In genomic region chr17:56200586-56200985, GRCm38 (mm10) we compare ENCODE assay signal across 18 mouse cellular contexts. TPM values are rescaled to one million over a fixed set of nuclear protein-coding genes. Genes with fewer than 3 reads are reported as not detected.
DNase-seq lines count a peak whose midpoint lies in the region; ATAC-seq and TF ChIP-seq lines count a peak whose summit lies in the region.
"Had no signal": no experiment of that assay in that cellular context is flagged by ENCODE, and none has a peak within 500 bp of the region (broad histone marks: within the 10 kb centered on the region; RNA-seq: fewer than 3 reads in every experiment).

No protein-coding gene starts in this region.

- no peak overlapping the region for H3K4me3 ChIP-seq in intestine, postnatal 0 days (ENCODE audit: low read depth, low read length)
- H3K4me3 ChIP-seq in intestine, embryonic 15.5 days (replicated peaks): no peak overlapping the region
- no peak overlapping the region for H3K4me3 ChIP-seq in midbrain, postnatal 0 days (ENCODE audit: low read depth, low read length)
- H3K4me3 ChIP-seq in midbrain, embryonic 16.5 days (ENCODE audit: low read depth, low read length): no peak overlapping the region
- H3K4me3 ChIP-seq: embryonic facial prominence, embryonic 12.5 days; forebrain, embryonic 13.5 days; liver, embryonic 13.5 days; midbrain, embryonic 13.5 days had no signal

- no peak for DNase-seq in midbrain, postnatal 0 days (ENCODE audit: low spot score)
- DNase-seq in ZHBTc4 (ENCODE audit: low read depth, low spot score) (peak; percentile 69), adipocyte (ENCODE audit: low spot score) (no peak)
- peak; percentile 45 for DNase-seq in splenic B cell, adult 2 months (ENCODE audit: low read depth, low spot score)
- DNase-seq in urinary bladder, postnatal 25 days (ENCODE audit: low spot score): no peak
- DNase-seq: adrenal gland, postnatal 36 days; cerebellum, adult 9-10 months; gastrocnemius, postnatal 36 days; heart, postnatal 14 days; liver, embryonic 13.5 days; spleen, adult 18-20 months; thymus, postnatal 25 days had no signal

- H3K9ac ChIP-seq in intestine, postnatal 0 days (ENCODE audit: low read depth, low read length): no peak overlapping the region
- no peak overlapping the region for H3K9ac ChIP-seq in intestine, embryonic 15.5 days
- H3K9ac ChIP-seq in midbrain, postnatal 0 days (replicated peaks; ENCODE audit: low read length, poor library complexity, severe bottlenecking): no peak overlapping the region
- H3K9ac ChIP-seq in midbrain, embryonic 16.5 days (ENCODE audit: low read depth, low read length): no peak overlapping the region
- H3K9ac ChIP-seq: embryonic facial prominence, embryonic 12.5 days; forebrain, embryonic 13.5 days; liver, embryonic 13.5 days; midbrain, embryonic 13.5 days had no signal

- no peaks in the 10 kb centered on the region for H3K27me3 ChIP-seq in intestine, postnatal 0 days (replicated peaks; ENCODE audit: control insufficient read depth, insufficient read depth, low read length)
- no peaks in the 10 kb centered on the region for H3K27me3 ChIP-seq in intestine, embryonic 15.5 days (replicated peaks)
- H3K27me3 ChIP-seq in midbrain, postnatal 0 days (ENCODE audit: insufficient read depth, low read length): no peaks in the 10 kb centered on the region
- H3K27me3 ChIP-seq in midbrain, embryonic 16.5 days (ENCODE audit: control insufficient read depth, insufficient read depth, low read depth, low read length): no peaks in the 10 kb centered on the region
- H3K27me3 ChIP-seq in splenic B cell, adult 2 months (ENCODE audit: control insufficient read depth, insufficient read depth, low read length, poor library complexity, severe bottlenecking): no peaks in the 10 kb centered on the region
- H3K27me3 ChIP-seq: embryonic facial prominence, embryonic 12.5 days; forebrain, embryonic 13.5 days; liver, embryonic 13.5 days; midbrain, embryonic 13.5 days had no signal

- peak; percentile 59 for TF ChIP-seq CTCF in intestine, postnatal 0 days (IDR thresholded peaks at IDR 0.05; ENCODE audit: low read depth)
- TF ChIP-seq CTCF in midbrain, postnatal 0 days (IDR thresholded peaks at IDR 0.05): peak; percentile 59

- H3K9me3 ChIP-seq in intestine, postnatal 0 days (ENCODE audit: control insufficient read depth): no peaks in the 10 kb centered on the region
- H3K9me3 ChIP-seq in intestine, embryonic 15.5 days: no peaks in the 10 kb centered on the region
- no peaks in the 10 kb centered on the region for H3K9me3 ChIP-seq in midbrain, postnatal 0 days (ENCODE audit: low read length)
- H3K9me3 ChIP-seq in midbrain, embryonic 16.5 days (replicated peaks; ENCODE audit: control insufficient read depth, low read length, poor library complexity, severe bottlenecking): no peaks in the 10 kb centered on the region
- H3K9me3 ChIP-seq: embryonic facial prominence, embryonic 12.5 days; forebrain, embryonic 13.5 days; liver, embryonic 13.5 days had no signal

- H3K27ac ChIP-seq in intestine, postnatal 0 days (ENCODE audit: low read depth, low read length): no peak overlapping the region
- no peak overlapping the region for H3K27ac ChIP-seq in intestine, embryonic 15.5 days
- no peak overlapping the region for H3K27ac ChIP-seq in midbrain, postnatal 0 days (ENCODE audit: low read depth, low read length)
- H3K27ac ChIP-seq in midbrain, embryonic 16.5 days (ENCODE audit: low read length): no peak overlapping the region
- H3K27ac ChIP-seq: embryonic facial prominence, embryonic 12.5 days; forebrain, embryonic 13.5 days; liver, embryonic 13.5 days; midbrain, embryonic 13.5 days had no signal

- no peak for ATAC-seq in intestine, postnatal 0 days
- ATAC-seq in intestine, embryonic 15.5 days: no peak
- ATAC-seq in midbrain, postnatal 0 days (ENCODE audit: low FRiP score): no peak
- no peak for ATAC-seq in midbrain, embryonic 16.5 days
- ATAC-seq: forebrain, embryonic 13.5 days; midbrain, embryonic 13.5 days had no signal

- 86% methylated on average over 9 of the region's 9 CpGs for WGBS in intestine, postnatal 0 days
- WGBS in intestine, embryonic 15.5 days: 80% methylated on average over 9 of the region's 9 CpGs
- WGBS in midbrain, postnatal 0 days: 81% methylated on average over 9 of the region's 9 CpGs
- 84% methylated on average over 9 of the region's 9 CpGs for WGBS in midbrain, embryonic 16.5 days

- no peak overlapping the region for H3K4me2 ChIP-seq in intestine, postnatal 0 days (replicated peaks; ENCODE audit: low read depth)
- no peak overlapping the region for H3K4me2 ChIP-seq in intestine, embryonic 15.5 days (replicated peaks)
- H3K4me2 ChIP-seq in midbrain, postnatal 0 days (ENCODE audit: low read depth, low read length, poor library complexity, severe bottlenecking): no peak overlapping the region
- no peak overlapping the region for H3K4me2 ChIP-seq in midbrain, embryonic 16.5 days (ENCODE audit: low read length)
- H3K4me2 ChIP-seq: embryonic facial prominence, embryonic 12.5 days; forebrain, embryonic 13.5 days; liver, embryonic 13.5 days; midbrain, embryonic 13.5 days had no signal

- H3K36me3 ChIP-seq in intestine, postnatal 0 days (ENCODE audit: control insufficient read depth, insufficient read depth): peaks cover 85% of the 10 kb centered on the region
- peaks cover 76% of the 10 kb centered on the region for H3K36me3 ChIP-seq in intestine, embryonic 15.5 days
- peaks cover 91% of the 10 kb centered on the region for H3K36me3 ChIP-seq in midbrain, postnatal 0 days (ENCODE audit: insufficient read depth, low read length)
- H3K36me3 ChIP-seq in midbrain, embryonic 16.5 days (ENCODE audit: control insufficient read depth, insufficient read depth, low read length): peaks cover 78% of the 10 kb centered on the region
- H3K36me3 ChIP-seq in splenic B cell, adult 2 months (ENCODE audit: control insufficient read depth, insufficient read depth, low read length, poor library complexity, severe bottlenecking): peaks cover 15% of the 10 kb centered on the region

- H3K4me1 ChIP-seq in intestine, postnatal 0 days (replicated peaks; ENCODE audit: control insufficient read depth, insufficient read depth, low read length): no peaks in the 10 kb centered on the region
- no peaks in the 10 kb centered on the region for H3K4me1 ChIP-seq in intestine, embryonic 15.5 days (replicated peaks)
- H3K4me1 ChIP-seq in midbrain, postnatal 0 days (ENCODE audit: insufficient read depth, low read length): no peaks in the 10 kb centered on the region
- no peaks in the 10 kb centered on the region for H3K4me1 ChIP-seq in midbrain, embryonic 16.5 days (ENCODE audit: control insufficient read depth, insufficient read depth, low read length)
- H3K4me1 ChIP-seq: embryonic facial prominence, embryonic 12.5 days; forebrain, embryonic 13.5 days; midbrain, embryonic 13.5 days had no signal

RNA-seq across cellular contexts. Expression of gene Mydgf, which starts 16.9 kb away (rescaled TPM):
- polyA plus RNA-seq in intestine, postnatal 0 days (2015; fragmentation: Nextera tagmentation; extraction: Ambion mirVana): 83.5 and 90.5 TPM in 2 replicates
- polyA plus RNA-seq in intestine, embryonic 15.5 days (2015; fragmentation: Nextera tagmentation; extraction: Ambion mirVana): 105 and 127 TPM in 2 replicates
- 41.7 and 49.3 TPM in 2 replicates for total RNA-seq in midbrain, postnatal 0 days (2014; rRNA removed)
- polyA plus RNA-seq in midbrain, postnatal 0 days (2015; fragmentation: Nextera tagmentation; extraction: Ambion mirVana): 75.8 and 82.5 TPM in 2 replicates
- polyA plus RNA-seq in midbrain, embryonic 16.5 days (2015; fragmentation: Nextera tagmentation; extraction: Ambion mirVana): 65.7 and 71.5 TPM in 2 replicates

RNA-seq across cellular contexts. Expression of gene Dpp9, which starts 18.1 kb away (rescaled TPM):
- 10.6 and 12.0 TPM in 2 replicates for polyA plus RNA-seq in intestine, postnatal 0 days (2015; fragmentation: Nextera tagmentation; extraction: Ambion mirVana)
- 32.8 and 35.0 TPM in 2 replicates for polyA plus RNA-seq in intestine, embryonic 15.5 days (2015; fragmentation: Nextera tagmentation; extraction: Ambion mirVana)
- total RNA-seq in midbrain, postnatal 0 days (2014; rRNA removed): 24.6 and 29.7 TPM in 2 replicates
- 19.4 and 19.7 TPM in 2 replicates for polyA plus RNA-seq in midbrain, postnatal 0 days (2015; fragmentation: Nextera tagmentation; extraction: Ambion mirVana)
- polyA plus RNA-seq in midbrain, embryonic 16.5 days (2015; fragmentation: Nextera tagmentation; extraction: Ambion mirVana): 24.2 and 25.4 TPM in 2 replicates

RNA-seq across cellular contexts. Expression of gene Tnfaip8l1, which starts 38.3 kb away (rescaled TPM):
- 4.6 and 5.1 TPM in 2 replicates for polyA plus RNA-seq in intestine, postnatal 0 days (2015; fragmentation: Nextera tagmentation; extraction: Ambion mirVana)
- polyA plus RNA-seq in intestine, embryonic 15.5 days (2015; fragmentation: Nextera tagmentation; extraction: Ambion mirVana): 11.9 and 12.8 TPM in 2 replicates
- 15.1 and 17.9 TPM in 2 replicates for total RNA-seq in midbrain, postnatal 0 days (2014; rRNA removed)
- polyA plus RNA-seq in midbrain, postnatal 0 days (2015; fragmentation: Nextera tagmentation; extraction: Ambion mirVana): 8.4 and 9.9 TPM in 2 replicates
- 10.5 and 10.8 TPM in 2 replicates for polyA plus RNA-seq in midbrain, embryonic 16.5 days (2015; fragmentation: Nextera tagmentation; extraction: Ambion mirVana)

RNA-seq across cellular contexts. Expression of gene Fem1a, which starts 56.0 kb away (rescaled TPM):
- 7.0 and 8.0 TPM in 2 replicates for polyA plus RNA-seq in intestine, postnatal 0 days (2015; fragmentation: Nextera tagmentation; extraction: Ambion mirVana)
- 12.5 and 12.8 TPM in 2 replicates for polyA plus RNA-seq in intestine, embryonic 15.5 days (2015; fragmentation: Nextera tagmentation; extraction: Ambion mirVana)
- total RNA-seq in midbrain, postnatal 0 days (2014; rRNA removed): 43.2 and 45.3 TPM in 2 replicates
- polyA plus RNA-seq in midbrain, postnatal 0 days (2015; fragmentation: Nextera tagmentation; extraction: Ambion mirVana): 13.8 and 14.2 TPM in 2 replicates
- 15.5 and 18.2 TPM in 2 replicates for polyA plus RNA-seq in midbrain, embryonic 16.5 days (2015; fragmentation: Nextera tagmentation; extraction: Ambion mirVana)

Comparison
In these comparisons a context has a peak if more than half of its experiments do, and no peak if none do; other contexts are left out.
1. DNase-seq: peak in ZHBTc4 (single experiment) and splenic B cell, adult 2 months (single experiment); none in midbrain, postnatal 0 days (single experiment), adipocyte (single experiment) and urinary bladder, postnatal 25 days (single experiment).